Mouse (Mus musculus): Measurements from ENCODE around the gene Gm45140. TPM values are rescaled to one million over a fixed set of nuclear protein-coding genes. Genes with fewer than 3 reads are reported as not detected.

Gm45140 gene
- polyA plus RNA-seq, 1 experiment from 2014 or later: 3.6 TPM

DNA sequence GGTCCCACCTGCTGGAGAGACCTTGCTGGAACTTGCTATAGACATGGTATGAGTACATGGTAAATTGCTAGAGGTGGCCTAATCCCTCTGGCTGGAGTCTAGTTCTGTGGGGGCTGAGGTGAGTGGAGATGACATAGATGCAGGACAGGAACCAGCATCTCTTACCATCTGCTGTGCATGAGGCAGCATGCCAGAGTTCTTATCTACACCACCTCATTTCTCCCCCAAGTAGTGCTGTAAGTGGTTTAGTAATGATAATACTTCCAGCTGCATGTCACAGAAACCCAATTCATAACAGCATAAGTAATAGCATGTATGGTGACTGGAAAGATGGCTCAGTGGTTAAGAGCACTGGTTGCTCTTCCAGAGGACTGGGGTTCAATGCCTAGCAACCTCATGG is 95.1 kb downstream of the Gm45140 start:
- H3K4me2 ChIP-seq (replicated peaks): no peak overlapping the region
- no peak overlapping the region for H3K27ac ChIP-seq (replicated peaks)
- H3K9ac ChIP-seq (replicated peaks): no peak overlapping the region
- H3K4me1 ChIP-seq: no peaks in the 10 kb centered on the region
- H3K9me3 ChIP-seq: no peaks in the 10 kb centered on the region
- H3K36me3 ChIP-seq: no peaks in the 10 kb centered on the region
- H3K27me3 ChIP-seq: no peaks in the 10 kb centered on the region
- H3K4me3 ChIP-seq: no peak overlapping the region
- no peak for ATAC-seq (replicated peaks)

GRCm38 (mm10) chr6:87739898-87740297 is 95.7 kb downstream of the Gm45140 start:
- Histone ChIP-seq H3K4me1 (no peaks in the 10 kb centered on the region), H3K9me3 (no peaks in the 10 kb centered on the region), H3K4me2 (replicated peaks) (no peak overlapping the region), H3K27ac (replicated peaks) (no peak overlapping the region), H3K4me3 (no peak overlapping the region), H3K36me3 (no peaks in the 10 kb centered on the region), H3K27me3 (0 out of 2 replicates have a peak, but pooled peaks cover 5% of the 10 kb centered on the region), H3K9ac (replicated peaks) (no peak overlapping the region)
- 68% methylated on average over 6 of the region's 6 CpGs for WGBS
- no peak for ATAC-seq (replicated peaks)

Other genes with a start within 250 kb of the Gm45140 start
- 3.2 and 3.9 TPM in 2 replicates for gene Prokr1, start 245.1 kb downstream of the Gm45140 start, polyA plus RNA-seq (2015; fragmentation: Nextera tagmentation; extraction: Ambion mirVana)
- 12.9 and 13.9 TPM in 2 replicates for gene Aplf, start 163.6 kb downstream of the Gm45140 start, polyA plus RNA-seq (2015; fragmentation: Nextera tagmentation; extraction: Ambion mirVana)
- 2.0 TPM in 2 replicates for gene Efcc1, start 104.9 kb downstream of the Gm45140 start, polyA plus RNA-seq (2015; fragmentation: Nextera tagmentation; extraction: Ambion mirVana)
- gene Gp9, start 57.7 kb downstream of the Gm45140 start, polyA plus RNA-seq (2015; fragmentation: Nextera tagmentation; extraction: Ambion mirVana): 0.46 and 0.65 TPM in 2 replicates
- gene Rab43, start 23.6 kb downstream of the Gm45140 start, polyA plus RNA-seq (2015; fragmentation: Nextera tagmentation; extraction: Ambion mirVana): 6.9 and 8.0 TPM in 2 replicates
- gene Isy1, start 3.0 kb upstream of the Gm45140 start, polyA plus RNA-seq (2015; fragmentation: Nextera tagmentation; extraction: Ambion mirVana): 37.8 and 38.7 TPM in 2 replicates
- 741 and 747 TPM in 2 replicates for gene Cnbp, start 15.3 kb upstream of the Gm45140 start, polyA plus RNA-seq (2015; fragmentation: Nextera tagmentation; extraction: Ambion mirVana)
- gene Copg1, start 52.0 kb upstream of the Gm45140 start, polyA plus RNA-seq (2015; fragmentation: Nextera tagmentation; extraction: Ambion mirVana): 159 and 164 TPM in 2 replicates
- gene Hmces, start 78.1 kb upstream of the Gm45140 start, polyA plus RNA-seq (2015; fragmentation: Nextera tagmentation; extraction: Ambion mirVana): 58.5 and 60.2 TPM in 2 replicates
- gene H1fx, start 145.8 kb upstream of the Gm45140 start, polyA plus RNA-seq (2015; fragmentation: Nextera tagmentation; extraction: Ambion mirVana): 50.3 and 70.8 TPM in 2 replicates
- gene Rab7, start 209.5 kb upstream of the Gm45140 start, polyA plus RNA-seq (2015; fragmentation: Nextera tagmentation; extraction: Ambion mirVana): 295 and 302 TPM in 2 replicates
- 246 and 262 TPM in 2 replicates for gene Rpn1, start 248.7 kb upstream of the Gm45140 start, polyA plus RNA-seq (2015; fragmentation: Nextera tagmentation; extraction: Ambion mirVana)

Data from forebrain, embryonic 15.5 days (tissue).